Mouse (Mus musculus) bone marrow, adult 2 months (tissue): ENCODE results near the gene Samsn1.

Source experiments
- CTCF ChIP-seq: fragments of 200-500 bp; IDR thresholded peaks from 2 replicates; pipeline ENCODE4 v1.5.1; 2011; ENCODE audit warnings: low read length, control low read depth; ENCODE audit not compliant: control insufficient read depth, insufficient read depth
- POLR2A ChIP-seq: fragments of 200-500 bp; IDR thresholded peaks from 2 replicates; pipeline ENCODE4 v1.6.1; 2011; ENCODE audit warnings: low read depth, mild to moderate bottlenecking, control low read depth, low read length, borderline replicate concordance; ENCODE audit not compliant: control insufficient read depth

- TF ChIP-seq POLR2A (no peak), CTCF (no peak)
Observed at GRCm38 (mm10) chr16:75929536-75930221, 92.4 kb downstream of the Samsn1 start.
